Mouse (Mus musculus) heart, adult 2 months (tissue): ENCODE data around the gene Pafah2. TPM values are rescaled to one million over a fixed set of nuclear protein-coding genes. Genes with fewer than 3 reads are reported as not detected.

Experiments used
- DNase-seq, 2 experiments: peaks; one replicate each; pipeline ENCODE4 v3.0.0; 2021
- H3K27ac ChIP-seq: fragments of 200-600 bp; 2 replicates; pipeline ENCODE4 v1.8.1; 2022
- H3K27me3 ChIP-seq: fragments of 200-500 bp; 2 replicates; pipeline ENCODE4 v1.6.1; 2012; ENCODE audit warnings: mild to moderate bottlenecking, low read length, inconsistent platforms, mixed read lengths; ENCODE audit not compliant: control insufficient read depth, insufficient read depth
- H3K36me3 ChIP-seq: fragments of 200-500 bp; 2 replicates; pipeline ENCODE4 v1.6.1; 2012; ENCODE audit warnings: low read length, inconsistent platforms; ENCODE audit not compliant: control insufficient read depth, insufficient read depth
- H3K4me1 ChIP-seq: fragments of 200-500 bp; 2 replicates; pipeline ENCODE4 v1.6.1; 2011; ENCODE audit warnings: low read length; ENCODE audit not compliant: control insufficient read depth, insufficient read depth
- H3K4me3 ChIP-seq: fragments of 200-600 bp; 2 replicates; pipeline ENCODE4 v1.8.1; 2022
- H3K79me2 ChIP-seq: fragments of 200-500 bp; replicated peaks from 2 replicates; pipeline ENCODE4 v1.6.1; 2012; ENCODE audit warnings: mild to moderate bottlenecking, inconsistent platforms, low read length, moderate library complexity, mixed read lengths; ENCODE audit not compliant: control insufficient read depth, insufficient read depth
- H3K9ac ChIP-seq: fragments of 200-500 bp; 2 replicates; pipeline ENCODE4 v1.6.1; 2012; ENCODE audit warnings: low read depth, mild to moderate bottlenecking, control low read depth, inconsistent platforms, low read length, mixed read lengths
- CTCF ChIP-seq: fragments of 200-600 bp; IDR thresholded peaks from 2 replicates; pipeline ENCODE4 v1.8.1; 2022; ENCODE audit warnings: antibody characterized with exemption, mild to moderate bottlenecking, moderate library complexity
- EP300 ChIP-seq: fragments of 200-500 bp; IDR thresholded peaks from 2 replicates; pipeline ENCODE4 v1.6.1; 2011; ENCODE audit warnings: low read depth, low read length, control low read depth; ENCODE audit not compliant: insufficient read depth
- POLR2A ChIP-seq: fragments of 200-500 bp; IDR thresholded peaks from 2 replicates; pipeline ENCODE4 v1.6.1; 2011; ENCODE audit warnings: mild to moderate bottlenecking, low read depth, low read length, control low read depth; ENCODE audit not compliant: insufficient read depth
- WGBS: fragments of 180-500 bp; shearing (Covaris S2); methylation state at CpG from one replicate; pipeline ENCODE4 v1.1.7; 2018; 5-methylcytosine and 5-hydroxymethylcytosine counted together
- intact Hi-C: fragments of 180-260 bp; cut with DNase I; formaldehyde crosslinking; loops from one replicate; pipeline ENCODE4 v1.15.1; 2025
- polyA plus RNA-seq: library from polyadenylated mRNA; depleted of rRNA; stranded (reverse); fragments of >200 nt; gene quantifications from 2 replicates; pipeline ENCODE4 v1.2.3, GENCODE M21; 2012
- total RNA-seq, 2 experiments: library from RNA; stranded (reverse); gene quantifications; 2 replicates each; pipeline ENCODE4 v1.2.3; 2021

Pafah2 gene
- total and polyA plus RNA-seq, 3 experiments = 6.4 to 11.7 (median 11.0) TPM

GRCm38 (mm10) chr4:134461252-134461651 lies 65.1 kb downstream of the Pafah2 start:
- no peaks in the 10 kb centered on the region for H3K79me2 ChIP-seq
- intact Hi-C loops = no loop called here
- WGBS = 63% methylated on average over 5 of the region's 5 CpGs
- H3K4me1 ChIP-seq = no peaks in the 10 kb centered on the region
- no peaks in the 10 kb centered on the region for H3K36me3 ChIP-seq
- no peak for DNase-seq
- H3K4me3 ChIP-seq = no peak overlapping the region
- H3K9ac ChIP-seq = no peak overlapping the region
- H3K27ac ChIP-seq = no peak overlapping the region
- TF ChIP-seq POLR2A (no peak), EP300 (no peak), CTCF (no peak)
- H3K27me3 ChIP-seq = no peaks in the 10 kb centered on the region

GRCm38 (mm10) chr4:134465789-134466188 lies 69.7 kb downstream of the Pafah2 start:
- no peaks in the 10 kb centered on the region for H3K27me3 ChIP-seq
- H3K79me2 ChIP-seq = no peaks in the 10 kb centered on the region
- no peak overlapping the region for H3K27ac ChIP-seq
- no peak for TF ChIP-seq CTCF
- TF ChIP-seq POLR2A = no peak
- TF ChIP-seq EP300 = no peak
- intact Hi-C loops = loop anchor here (5.0 kb wide), 1 partner anchor 218 kb away; the partner anchor contains the start of genes Gm30191 and Zfp593
- H3K4me1 ChIP-seq = no peaks in the 10 kb centered on the region
- no peak for DNase-seq
- H3K9ac ChIP-seq = no peak overlapping the region
- 56% methylated on average over 12 of the region's 12 CpGs for WGBS
- H3K36me3 ChIP-seq = no peaks in the 10 kb centered on the region
- H3K4me3 ChIP-seq = no peak overlapping the region

- no peaks in the 10 kb centered on the region for H3K4me1 ChIP-seq
- H3K27ac ChIP-seq = peak overlapping the region; percentile 58
- H3K4me3 ChIP-seq = no peak overlapping the region
- no peak for DNase-seq
- 75% methylated on average over 11 of the region's 11 CpGs for WGBS
- no peaks in the 10 kb centered on the region for H3K36me3 ChIP-seq
- H3K79me2 ChIP-seq = no peaks in the 10 kb centered on the region
- intact Hi-C loops = loop anchor here (5.0 kb wide), 1 partner anchor 219 kb away; the partner anchor contains the start of genes Gm30191 and Zfp593
- no peaks in the 10 kb centered on the region for H3K27me3 ChIP-seq
- no peak overlapping the region for H3K9ac ChIP-seq
- TF ChIP-seq CTCF (no peak), POLR2A (no peak), EP300 (no peak)
These were observed 70.5 kb downstream of the Pafah2 start for GRCm38 (mm10) chr4:134466381-134467262.

GRCm38 (mm10) chr4:134467435-134468214 lies 71.5 kb downstream of the Pafah2 start:
- no peaks in the 10 kb centered on the region for H3K79me2 ChIP-seq
- DNase-seq = peak; percentile 41 to 53
- under 1% methylated on average over 31 of the region's 31 CpGs for WGBS
- H3K4me1 ChIP-seq = no peaks in the 10 kb centered on the region
- no peak for TF ChIP-seq EP300
- no peak for TF ChIP-seq POLR2A
- TF ChIP-seq CTCF = no peak
- peak overlapping the region; percentile 51 for H3K9ac ChIP-seq
- no peaks in the 10 kb centered on the region for H3K36me3 ChIP-seq
- no peaks in the 10 kb centered on the region for H3K27me3 ChIP-seq
- H3K4me3 ChIP-seq = peak overlapping the region; percentile 83
- H3K27ac ChIP-seq = peak overlapping the region; percentile 58
- intact Hi-C loops = loop anchor here (2.0 to 5.0 kb wide), 2 partner anchors 71 to 220 kb away; partner anchors contain the start of genes Gm30191, Pafah2 and Zfp593

- Histone ChIP-seq H3K9ac (peak within 1 kb of the TSS; percentile 51), H3K4me3 (peak within 1 kb of the TSS; percentile 83), H3K36me3 (no peaks in the 10 kb centered on the region), H3K4me1 (no peaks in the 10 kb centered on the region), H3K27me3 (no peaks in the 10 kb centered on the region), H3K79me2 (no peaks in the 10 kb centered on the region), H3K27ac (peak within 1 kb of the TSS; percentile 68)
- peak; percentile 92 to 96 for DNase-seq
- under 1% methylated on average over 26 of the region's 31 CpGs for WGBS
- intact Hi-C loops = loop anchor here (2.0 to 5.0 kb wide), 2 partner anchors 71 to 221 kb away; partner anchors contain the start of genes Gm30191, Pafah2 and Zfp593
- TF ChIP-seq CTCF (no peak), EP300 (no peak), POLR2A (peak; percentile 92)
These were observed 72.1 kb downstream of the Pafah2 start, which contains the start of gene Stmn1 for GRCm38 (mm10) chr4:134468215-134468575. Gene Stmn1 (plus strand): TSS chr4:134468320.
